Mouse (Mus musculus): ENCODE data around the gene Olfr358. TPM values are rescaled to one million over a fixed set of nuclear protein-coding genes. Genes with fewer than 3 reads are reported as not detected.

Gene Olfr358
- not detected in 2 replicates for total RNA-seq (2014; rRNA removed)
- not detected in 2 replicates for polyA plus RNA-seq (2012; rRNA removed)

GRCm38 (mm10) chr2:37009235-37009634, at the start of gene Olfr358:
Olfr358 (minus strand) TSS chr2:37009335.
- Histone ChIP-seq H3K4me3 (ENCODE audit: insufficient read depth, low read depth, low read length) (no peak within 1 kb of the TSS), H3K9ac (ENCODE audit: low read depth, low read length) (no peak within 1 kb of the TSS), H3K79me2 (ENCODE audit: control insufficient read depth, insufficient read depth, low read length) (no peaks in the 10 kb centered on the region), H3K27ac (replicated peaks; ENCODE audit: insufficient read depth, low read depth, low read length) (no peak within 1 kb of the TSS), H3K36me3 (ENCODE audit: control insufficient read depth, insufficient read depth, low read length) (no peaks in the 10 kb centered on the region), H3K27me3 (ENCODE audit: control insufficient read depth, insufficient read depth, low read length) (no peaks in the 10 kb centered on the region), H3K4me1 (ENCODE audit: control insufficient read depth, insufficient read depth, low read length) (no peaks in the 10 kb centered on the region)
- DNase-seq (ENCODE audit: extremely low read depth, low read depth, low spot score), result no peak
- TF ChIP-seq CTCF (IDR thresholded peaks at IDR 0.05; ENCODE audit: low read depth, low read length) (no peak), POLR2A (IDR thresholded peaks at IDR 0.05; ENCODE audit: extremely low read depth, insufficient read depth, low read length) (no peak)

- 72% methylated on average over 1 of the region's 1 CpGs for WGBS
- Histone ChIP-seq H3K4me3 (ENCODE audit: insufficient read depth, low read depth, low read length) (no peak overlapping the region), H3K27ac (replicated peaks; ENCODE audit: insufficient read depth, low read depth, low read length) (no peak overlapping the region), H3K79me2 (ENCODE audit: control insufficient read depth, insufficient read depth, low read length) (no peaks in the 10 kb centered on the region), H3K9ac (ENCODE audit: low read depth, low read length) (no peak overlapping the region), H3K36me3 (ENCODE audit: control insufficient read depth, insufficient read depth, low read length) (no peaks in the 10 kb centered on the region), H3K4me1 (ENCODE audit: control insufficient read depth, insufficient read depth, low read length) (no peaks in the 10 kb centered on the region), H3K27me3 (ENCODE audit: control insufficient read depth, insufficient read depth, low read length) (no peaks in the 10 kb centered on the region)
- no peak for TF ChIP-seq CTCF (IDR thresholded peaks at IDR 0.05; ENCODE audit: low read depth, low read length)
- no peak for DNase-seq (ENCODE audit: extremely low read depth, low read depth, low spot score)
These were observed 12.1 kb downstream of the Olfr358 start for GRCm38 (mm10) chr2:36997030-36997429.

- TF ChIP-seq POLR2A (IDR thresholded peaks at IDR 0.05; ENCODE audit: extremely low read depth, insufficient read depth, low read length), result no peak
- TF ChIP-seq CTCF (IDR thresholded peaks at IDR 0.05; ENCODE audit: low read depth, low read length), result no peak
- Histone ChIP-seq H3K9ac (ENCODE audit: low read depth, low read length) (no peak within 1 kb of the TSS), H3K27me3 (ENCODE audit: control insufficient read depth, insufficient read depth, low read length) (no peaks in the 10 kb centered on the region), H3K79me2 (ENCODE audit: control insufficient read depth, insufficient read depth, low read length) (no peaks in the 10 kb centered on the region), H3K4me3 (ENCODE audit: insufficient read depth, low read depth, low read length) (no peak within 1 kb of the TSS), H3K4me1 (ENCODE audit: control insufficient read depth, insufficient read depth, low read length) (no peaks in the 10 kb centered on the region), H3K27ac (replicated peaks; ENCODE audit: insufficient read depth, low read depth, low read length) (no peak within 1 kb of the TSS), H3K36me3 (ENCODE audit: control insufficient read depth, insufficient read depth, low read length) (no peaks in the 10 kb centered on the region)
- DNase-seq (ENCODE audit: extremely low read depth, low read depth, low spot score), result no peak
- 38% methylated on average over 1 of the region's 1 CpGs for WGBS
These were observed 15.6 kb downstream of the Olfr358 start, which contains the start of gene Olfr357 for GRCm38 (mm10) chr2:36993527-36993926. Olfr357 (plus strand) TSS chr2:36993827.

Other genes with a start within 250 kb of the Olfr358 start
- not detected in 2 replicates for gene Olfr348, start 225.1 kb downstream of the Olfr358 start, total RNA-seq (2014; rRNA removed)
- not detected in 2 replicates for gene Olfr348, start 225.1 kb downstream of the Olfr358 start, polyA plus RNA-seq (2012; rRNA removed)
- gene Olfr50, start 218.8 kb downstream of the Olfr358 start, total RNA-seq (2014; rRNA removed), result not detected in 2 replicates
- not detected in 2 replicates for gene Olfr50, start 218.8 kb downstream of the Olfr358 start, polyA plus RNA-seq (2012; rRNA removed)
- gene Olfr3, start 192.3 kb downstream of the Olfr358 start, total RNA-seq (2014; rRNA removed), result not detected in 2 replicates
- not detected in 2 replicates for gene Olfr3, start 192.3 kb downstream of the Olfr358 start, polyA plus RNA-seq (2012; rRNA removed)
- gene Olfr350, start 163.0 kb downstream of the Olfr358 start, total RNA-seq (2014; rRNA removed), result not detected in 2 replicates
- not detected in 2 replicates for gene Olfr350, start 163.0 kb downstream of the Olfr358 start, polyA plus RNA-seq (2012; rRNA removed)
- not detected in 2 replicates for gene Olfr351, start 146.7 kb downstream of the Olfr358 start, total RNA-seq (2014; rRNA removed)
- not detected in 2 replicates for gene Olfr351, start 146.7 kb downstream of the Olfr358 start, polyA plus RNA-seq (2012; rRNA removed)
- gene Olfr352, start 140.9 kb downstream of the Olfr358 start, total RNA-seq (2014; rRNA removed), result not detected in 2 replicates
- gene Olfr352, start 140.9 kb downstream of the Olfr358 start, polyA plus RNA-seq (2012; rRNA removed), result not detected in 2 replicates
- not detected in 2 replicates for gene Olfr353, start 116.4 kb downstream of the Olfr358 start, total RNA-seq (2014; rRNA removed)
- gene Olfr353, start 116.4 kb downstream of the Olfr358 start, polyA plus RNA-seq (2012; rRNA removed), result not detected in 2 replicates
- not detected in 2 replicates for gene Olfr354, start 103.7 kb downstream of the Olfr358 start, total RNA-seq (2014; rRNA removed)
- not detected in 2 replicates for gene Olfr354, start 103.7 kb downstream of the Olfr358 start, polyA plus RNA-seq (2012; rRNA removed)
- not detected in 2 replicates for gene Olfr355, start 80.4 kb downstream of the Olfr358 start, total RNA-seq (2014; rRNA removed)
- not detected in 2 replicates for gene Olfr355, start 80.4 kb downstream of the Olfr358 start, polyA plus RNA-seq (2012; rRNA removed)
- not detected in 2 replicates for gene Olfr356, start 72.2 kb downstream of the Olfr358 start, total RNA-seq (2014; rRNA removed)
- gene Olfr356, start 72.2 kb downstream of the Olfr358 start, polyA plus RNA-seq (2012; rRNA removed), result not detected in 2 replicates
- not detected in 2 replicates for gene Olfr357, start 15.5 kb downstream of the Olfr358 start, total RNA-seq (2014; rRNA removed)
- gene Olfr357, start 15.5 kb downstream of the Olfr358 start, polyA plus RNA-seq (2012; rRNA removed), result not detected in 2 replicates
- not detected in 2 replicates for gene Olfr360, start 56.4 kb upstream of the Olfr358 start, total RNA-seq (2014; rRNA removed)
- gene Olfr360, start 56.4 kb upstream of the Olfr358 start, polyA plus RNA-seq (2012; rRNA removed), result not detected in 2 replicates
- gene Olfr361, start 80.0 kb upstream of the Olfr358 start, total RNA-seq (2014; rRNA removed), result not detected in 2 replicates
- gene Olfr361, start 80.0 kb upstream of the Olfr358 start, polyA plus RNA-seq (2012; rRNA removed), result not detected in 2 replicates
- gene Olfr362, start 108.6 kb upstream of the Olfr358 start, total RNA-seq (2014; rRNA removed), result not detected in 2 replicates
- not detected in 2 replicates for gene Olfr362, start 108.6 kb upstream of the Olfr358 start, polyA plus RNA-seq (2012; rRNA removed)
- gene Olfr364-ps1, start 130.0 kb upstream of the Olfr358 start, total RNA-seq (2014; rRNA removed), result not detected in 2 replicates
- gene Olfr364-ps1, start 130.0 kb upstream of the Olfr358 start, polyA plus RNA-seq (2012; rRNA removed), result not detected in 2 replicates
- not detected in 2 replicates for gene Olfr365, start 178.9 kb upstream of the Olfr358 start, total RNA-seq (2014; rRNA removed)
- gene Olfr365, start 178.9 kb upstream of the Olfr358 start, polyA plus RNA-seq (2012; rRNA removed), result not detected in 2 replicates
- gene Olfr366, start 202.2 kb upstream of the Olfr358 start, total RNA-seq (2014; rRNA removed), result not detected in 2 replicates
- gene Olfr366, start 202.2 kb upstream of the Olfr358 start, polyA plus RNA-seq (2012; rRNA removed), result not detected in 2 replicates